Mouse (Mus musculus) splenic B cell, adult 2 months (primary cell): ENCODE data around the gene 9330182L06Rik.

Experiments used
- DNase-seq: peaks from one replicate; pipeline ENCODE4 v3.0.0-alpha.2; 2011; ENCODE audit warnings: low read depth, low spot score
- H3K27me3 ChIP-seq: 2 replicates; pipeline ENCODE4 v1.6.1; 2012; ENCODE audit warnings: mild to moderate bottlenecking, low read length, moderate library complexity, mixed read lengths; ENCODE audit not compliant: control insufficient read depth, poor library complexity, insufficient read depth, severe bottlenecking
- H3K36me3 ChIP-seq: 2 replicates; pipeline ENCODE4 v1.6.1; 2012; ENCODE audit warnings: mild to moderate bottlenecking, low read length, moderate library complexity, mixed read lengths; ENCODE audit not compliant: control insufficient read depth, poor library complexity, insufficient read depth, severe bottlenecking

Gene 9330182L06Rik

DNA sequence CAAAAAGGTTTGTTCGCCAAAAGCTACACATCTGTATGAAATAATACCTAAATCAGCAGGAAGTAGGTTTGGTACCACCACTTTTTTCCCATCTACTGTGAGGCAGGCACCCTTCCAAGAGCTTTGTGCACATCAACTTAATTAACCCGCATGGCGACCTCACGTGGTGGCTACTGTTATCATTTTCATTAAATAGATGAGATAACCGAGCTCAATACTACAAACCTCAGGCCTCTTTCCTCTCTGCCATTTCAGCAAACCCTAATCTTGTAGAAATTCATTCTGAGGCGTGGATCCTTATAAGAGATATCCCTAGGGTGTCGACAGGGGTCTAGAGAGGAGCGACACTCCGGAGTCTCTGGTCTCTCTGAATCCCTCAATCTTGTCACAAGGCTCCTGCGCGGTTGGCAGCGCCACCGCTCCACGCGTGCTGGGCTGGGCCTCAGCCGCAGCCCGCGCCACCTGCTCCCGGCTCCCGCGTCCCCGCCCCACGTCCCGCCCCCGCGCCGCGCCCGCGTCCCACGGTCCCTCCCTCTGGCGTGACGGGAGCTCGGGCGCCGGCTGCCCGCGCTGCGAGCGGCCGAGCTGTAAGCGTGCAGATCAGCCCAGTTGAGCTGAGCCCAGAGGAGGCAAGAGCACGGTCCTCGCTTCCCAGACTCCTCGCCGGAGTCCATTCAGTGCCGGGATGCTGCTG, at the start of gene 9330182L06Rik:
Gene 9330182L06Rik, plus strand, starts transcription at position 533 of the 694 bp plus-strand sequence.
- peak; percentile 41 for DNase-seq
- Histone ChIP-seq H3K36me3 (no peaks in the 10 kb centered on the region), H3K27me3 (no peaks in the 10 kb centered on the region; the same call in none of the 2 replicates)

DNA sequence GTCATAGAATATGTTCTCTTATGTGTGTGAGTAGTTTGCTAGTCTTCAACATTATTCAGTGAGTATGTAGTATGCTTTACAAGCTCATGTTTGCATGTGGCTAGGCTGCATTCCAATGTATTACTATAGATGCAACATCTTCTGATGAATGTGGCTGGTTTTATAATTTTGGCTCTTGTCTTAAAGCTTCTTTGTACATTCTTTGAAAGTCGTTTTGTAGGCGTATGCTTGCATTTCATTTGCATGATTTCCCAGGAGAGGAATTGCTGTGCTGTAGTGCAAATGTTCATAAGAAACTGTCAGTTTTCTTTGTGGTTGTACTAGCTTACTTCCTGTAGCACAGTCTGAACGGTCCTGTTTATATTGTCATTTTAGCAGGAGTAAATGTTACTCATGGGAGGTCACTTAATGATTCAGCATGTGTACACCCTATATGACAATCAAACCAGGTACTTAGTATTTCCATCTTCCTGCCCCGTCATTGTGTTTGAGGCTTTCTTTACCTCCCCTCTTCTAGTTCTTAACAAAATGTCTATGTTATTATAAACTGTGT, 38.4 kb upstream of the 9330182L06Rik start:
- H3K27me3 ChIP-seq: no peaks in the 10 kb centered on the region
- H3K36me3 ChIP-seq: no peaks in the 10 kb centered on the region
- DNase-seq: peak; percentile 11

GRCm38 (mm10) chr5:9264361-9264760, 1.6 kb upstream of the 9330182L06Rik start:
- Histone ChIP-seq H3K36me3 (no peaks in the 10 kb centered on the region), H3K27me3 (no peaks in the 10 kb centered on the region; the same call in none of the 2 replicates)
- DNase-seq: peak; percentile 68

GRCm38 (mm10) chr5:9266280-9266923, 484 bp downstream of the 9330182L06Rik start:
- Histone ChIP-seq H3K36me3 (no peaks in the 10 kb centered on the region), H3K27me3 (no peaks in the 10 kb centered on the region; the same call in none of the 2 replicates)
- DNase-seq: peak; percentile 12

DNA sequence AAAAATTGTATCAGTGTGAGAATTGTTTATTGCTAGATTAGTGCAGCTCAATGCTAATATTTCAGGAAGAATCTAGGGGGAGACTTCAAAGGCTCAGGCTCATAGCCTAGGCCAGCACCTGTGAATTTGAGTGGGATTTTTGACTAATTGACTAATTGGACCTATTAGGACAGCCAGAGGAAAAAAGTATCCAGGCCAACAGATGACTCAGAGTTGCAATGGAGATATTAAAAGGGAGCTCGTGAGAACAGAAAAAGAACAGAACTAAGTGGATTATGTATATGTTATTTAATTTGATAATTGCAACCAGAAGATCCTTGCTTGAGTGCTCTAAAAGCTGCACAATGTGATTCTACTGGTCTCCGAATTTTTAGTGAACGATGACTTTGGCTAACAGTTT, 3.7 kb downstream of the 9330182L06Rik start:
- no peak for DNase-seq
- Histone ChIP-seq H3K36me3 (no peaks in the 10 kb centered on the region), H3K27me3 (no peaks in the 10 kb centered on the region; the same call in none of the 2 replicates)

GRCm38 (mm10) chr5:9272976-9273375, 7.1 kb downstream of the 9330182L06Rik start:
- Histone ChIP-seq H3K27me3 (no peaks in the 10 kb centered on the region; the same call in none of the 2 replicates), H3K36me3 (no peaks in the 10 kb centered on the region)
- DNase-seq: no peak

DNA sequence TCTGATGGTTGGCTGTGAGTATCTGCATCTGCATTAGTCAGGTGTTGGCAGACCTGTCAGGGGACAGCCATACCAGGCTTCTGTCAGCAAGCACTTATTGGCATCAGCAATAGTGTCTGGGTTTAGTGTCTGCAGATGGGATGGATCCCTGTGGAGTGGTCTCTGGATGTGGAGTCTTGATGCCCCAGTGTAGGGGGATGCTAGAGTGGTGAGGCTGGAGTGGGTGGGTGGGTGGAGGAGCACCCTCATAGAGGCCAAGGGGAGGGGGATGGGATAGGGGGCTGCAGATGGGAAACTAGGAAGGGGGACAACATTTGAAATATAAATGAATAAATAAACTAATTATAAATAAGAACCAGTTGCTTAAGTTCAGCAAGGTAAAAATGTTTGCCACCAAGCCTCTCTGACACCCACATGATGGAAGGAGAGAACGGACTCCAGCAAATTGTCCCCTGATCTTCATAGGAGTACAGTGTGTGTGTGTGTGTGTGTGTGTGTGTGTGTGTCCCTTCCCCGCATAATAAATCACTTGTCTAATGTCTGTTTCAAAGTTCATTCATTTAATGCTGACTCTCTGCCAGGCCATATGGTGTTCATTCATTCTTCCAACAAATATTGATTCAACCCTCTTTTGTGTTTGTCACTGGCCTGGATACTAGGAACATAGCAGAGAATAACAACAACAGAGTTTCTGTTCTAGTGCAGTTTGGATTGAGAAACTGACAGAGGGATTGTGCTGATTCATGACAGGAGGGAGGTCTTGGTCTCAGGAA, 30.0 kb downstream of the 9330182L06Rik start:
- DNase-seq: no peak
- Histone ChIP-seq H3K27me3 (no peaks in the 10 kb centered on the region), H3K36me3 (no peaks in the 10 kb centered on the region)

- no peak for DNase-seq
- H3K27me3 ChIP-seq: no peaks in the 10 kb centered on the region
- H3K36me3 ChIP-seq: no peaks in the 10 kb centered on the region
These were observed 30.6 kb downstream of the 9330182L06Rik start for GRCm38 (mm10) chr5:9296550-9296928.

DNA sequence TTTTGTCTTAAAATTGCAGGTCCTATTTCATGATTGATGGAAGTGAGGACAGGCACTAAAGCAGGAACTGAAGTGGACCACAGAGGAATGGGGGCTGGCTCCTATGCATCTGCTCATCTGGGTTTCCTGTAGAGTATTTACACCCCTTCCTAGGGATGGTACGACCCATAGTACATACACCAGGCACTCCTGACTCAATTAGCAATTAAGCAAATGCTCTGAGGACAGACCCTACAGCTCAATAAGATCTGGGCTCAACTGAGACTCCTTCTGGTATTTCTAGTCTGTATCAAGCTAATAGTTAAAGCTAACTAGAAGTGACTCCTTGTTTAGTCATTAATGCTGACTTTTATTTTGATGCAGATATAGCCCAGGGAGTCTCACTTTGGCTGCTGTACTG, 60.9 kb downstream of the 9330182L06Rik start:
- Histone ChIP-seq H3K36me3 (no peaks in the 10 kb centered on the region), H3K27me3 (no peaks in the 10 kb centered on the region)

DNA sequence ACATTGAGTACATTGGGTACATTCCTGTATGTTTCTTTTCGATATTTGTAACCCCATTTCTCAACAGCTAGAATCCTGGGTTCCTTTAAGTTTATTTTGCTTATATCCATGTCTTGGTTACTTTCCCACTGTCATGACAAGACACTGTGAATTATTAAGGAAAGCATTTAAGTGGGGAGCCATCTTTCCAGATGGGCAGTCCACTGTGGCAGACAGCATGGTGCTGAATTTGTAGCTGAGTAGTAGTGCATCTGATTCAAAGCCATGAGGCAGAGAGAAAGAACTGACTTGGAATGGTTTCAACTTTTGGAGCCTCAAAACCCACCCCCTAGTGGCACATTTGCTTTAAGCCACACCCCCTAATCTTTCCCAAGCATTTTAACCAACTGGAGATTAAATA, 61.6 kb downstream of the 9330182L06Rik start:
- no peak for DNase-seq
- Histone ChIP-seq H3K27me3 (no peaks in the 10 kb centered on the region), H3K36me3 (no peaks in the 10 kb centered on the region)

More for the DNA sequence above, 60.9 kb downstream of the 9330182L06Rik start:
- no peak for DNase-seq

GRCm38 (mm10) chr5:9338756-9339510, 73.0 kb downstream of the 9330182L06Rik start:
- DNase-seq: no peak
- H3K27me3 ChIP-seq: no peaks in the 10 kb centered on the region
- no peaks in the 10 kb centered on the region for H3K36me3 ChIP-seq

GRCm38 (mm10) chr5:9339511-9340173, 73.7 kb downstream of the 9330182L06Rik start:
- Histone ChIP-seq H3K36me3 (no peaks in the 10 kb centered on the region), H3K27me3 (no peaks in the 10 kb centered on the region)
- DNase-seq: no peak

- no peak for DNase-seq
- Histone ChIP-seq H3K36me3 (no peaks in the 10 kb centered on the region), H3K27me3 (no peaks in the 10 kb centered on the region)
These were observed 78.7 kb downstream of the 9330182L06Rik start for GRCm38 (mm10) chr5:9344581-9344980.
